Mouse (Mus musculus) intestine, embryonic 14.5 days (tissue): Measurements from ENCODE around the gene Cers3. TPM values are rescaled to one million over a fixed set of nuclear protein-coding genes. Genes with fewer than 3 reads are reported as not detected.
A peak's percentile ranks its signal among the peaks of the same experiment; 100 is the strongest.

Experiments used
- ATAC-seq: fragments of 200-750 bp; cut with Nextera tagmentation; replicated peaks from 2 replicates; pipeline ENCODE4 v1.8.0; 2017; ENCODE audit warnings: low read depth, moderate number of reproducible peaks, moderate TSS enrichment, moderate library complexity; ENCODE audit not compliant: low FRiP score, low TSS enrichment
- DNase-seq: peaks from one replicate; pipeline ENCODE4 v3.0.0-alpha.2; 2018; ENCODE audit warnings: low spot score
- H3K27ac ChIP-seq: fragments of 300-500 bp; sonication (generic); 2 replicates; pipeline ENCODE4 v1.5.1; 2014; ENCODE audit warnings: low read depth, mild to moderate bottlenecking, control low read depth
- H3K27me3 ChIP-seq: fragments of 300-500 bp; sonication (generic); replicated peaks from 2 replicates; pipeline ENCODE4 v1.6.1; 2014; ENCODE audit warnings: low read length, control low read depth; ENCODE audit not compliant: control insufficient read depth, insufficient read depth
- H3K36me3 ChIP-seq: fragments of 300-500 bp; sonication (generic); 2 replicates; pipeline ENCODE4 v1.6.1; 2014; ENCODE audit warnings: low read length, control low read depth; ENCODE audit not compliant: control insufficient read depth, insufficient read depth
- H3K4me1 ChIP-seq: fragments of 300-500 bp; sonication (generic); replicated peaks from 2 replicates; pipeline ENCODE4 v1.6.1; 2014; ENCODE audit warnings: low read length, control low read depth, mixed read lengths; ENCODE audit not compliant: control insufficient read depth, insufficient read depth
- H3K4me2 ChIP-seq: fragments of 300-500 bp; sonication (generic); 2 replicates; pipeline ENCODE4 v1.6.1; 2014; ENCODE audit warnings: low read length
- H3K4me3 ChIP-seq: fragments of 300-500 bp; sonication (generic); 2 replicates; pipeline ENCODE4 v1.5.1; 2014; ENCODE audit warnings: low read depth, low read length, control low read depth, mixed read lengths
- H3K9ac ChIP-seq: fragments of 300-500 bp; sonication (generic); 2 replicates; pipeline ENCODE4 v1.6.1; 2014; ENCODE audit warnings: mild to moderate bottlenecking, low read length
- H3K9me3 ChIP-seq: fragments of 300-500 bp; sonication (generic); 2 replicates; pipeline ENCODE4 v1.6.1; 2016; ENCODE audit warnings: low read length, control low read depth; ENCODE audit not compliant: control insufficient read depth
- WGBS: fragments of 180-500 bp; shearing (Covaris S2); extraction: QIAGEN DNeasy Blood & Tissue Kit; methylation state at CpG from one replicate; pipeline ENCODE4 v1.1.7; 2014; 5-methylcytosine and 5-hydroxymethylcytosine counted together
- polyA plus RNA-seq: library from polyadenylated mRNA; unstranded; fragments of >200 nt; fragmentation: Nextera tagmentation; extraction: Ambion mirVana; gene quantifications from 2 replicates; pipeline ENCODE4 v1.2.1, GENCODE M21; 2014

Gene Cers3
- polyA plus RNA-seq, 1 experiment from 2014 or later: 2.4 TPM

GRCm38 (mm10) chr7:66806801-66807200, 63.5 kb downstream of the Cers3 start:
- WGBS: 69% methylated on average over 3 of the region's 3 CpGs
- Histone ChIP-seq H3K9ac (no peak overlapping the region), H3K4me1 (no peaks in the 10 kb centered on the region; the same call in 1 of the 2 replicates), H3K4me3 (no peak overlapping the region), H3K27ac (no peak overlapping the region), H3K9me3 (no peaks in the 10 kb centered on the region), H3K36me3 (no peaks in the 10 kb centered on the region), H3K4me2 (no peak overlapping the region), H3K27me3 (no peaks in the 10 kb centered on the region)
- DNase-seq (no peak), ATAC-seq (no peak)

GRCm38 (mm10) chr7:66810436-66810835, 67.1 kb downstream of the Cers3 start:
- Histone ChIP-seq H3K4me1 (0 out of 2 replicates have a peak, but pooled peaks cover 3% of the 10 kb centered on the region), H3K27ac (no peak overlapping the region), H3K9ac (no peak overlapping the region), H3K4me2 (no peak overlapping the region), H3K27me3 (no peaks in the 10 kb centered on the region), H3K36me3 (no peaks in the 10 kb centered on the region), H3K4me3 (no peak overlapping the region), H3K9me3 (no peaks in the 10 kb centered on the region)
- ATAC-seq: no peak
- 94% methylated on average over 7 of the region's 7 CpGs for WGBS
- DNase-seq: no peak

- no peak for ATAC-seq
- no peaks in the 10 kb centered on the region for H3K9me3 ChIP-seq
- DNase-seq: no peak
These were observed 68.0 kb downstream of the Cers3 start for GRCm38 (mm10) chr7:66811294-66811693.

GRCm38 (mm10) chr7:66812289-66812688, 69.0 kb downstream of the Cers3 start:
- no peaks in the 10 kb centered on the region for H3K9me3 ChIP-seq
- ATAC-seq (no peak), DNase-seq (no peak)
- H3K36me3 ChIP-seq: no peaks in the 10 kb centered on the region
- no peak overlapping the region for H3K4me2 ChIP-seq
- no peak overlapping the region for H3K4me3 ChIP-seq
- WGBS: 89% methylated on average over 4 of the region's 4 CpGs
- H3K27ac ChIP-seq: no peak overlapping the region
- no peaks in the 10 kb centered on the region for H3K27me3 ChIP-seq
- H3K4me1 ChIP-seq: 0 out of 2 replicates have a peak, but pooled peaks cover 3% of the 10 kb centered on the region
- H3K9ac ChIP-seq: no peak overlapping the region

More at GRCm38 (mm10) chr7:66811294-66811693, 68.0 kb downstream of the Cers3 start:
- no peak overlapping the region for H3K4me2 ChIP-seq
- no peak overlapping the region for H3K27ac ChIP-seq
- H3K4me3 ChIP-seq: no peak overlapping the region
- no peaks in the 10 kb centered on the region for H3K27me3 ChIP-seq
- H3K9ac ChIP-seq: no peak overlapping the region
- no peaks in the 10 kb centered on the region for H3K36me3 ChIP-seq
- H3K4me1 ChIP-seq: 0 out of 2 replicates have a peak, but pooled peaks cover 3% of the 10 kb centered on the region
- 75% methylated on average over 1 of the region's 1 CpGs for WGBS

- Histone ChIP-seq H3K4me3 (no peak overlapping the region), H3K4me2 (no peak overlapping the region), H3K9ac (no peak overlapping the region), H3K36me3 (no peaks in the 10 kb centered on the region), H3K4me1 (0 out of 2 replicates have a peak, but pooled peaks cover 3% of the 10 kb centered on the region), H3K9me3 (no peaks in the 10 kb centered on the region), H3K27me3 (no peaks in the 10 kb centered on the region), H3K27ac (no peak overlapping the region)
- ATAC-seq (no peak), DNase-seq (no peak)
- WGBS: 43% methylated on average over 9 of the region's 9 CpGs
These were observed 69.4 kb downstream of the Cers3 start for GRCm38 (mm10) chr7:66812737-66813136.

- no peaks in the 10 kb centered on the region for H3K27me3 ChIP-seq
- H3K36me3 ChIP-seq: no peaks in the 10 kb centered on the region
- no peak overlapping the region for H3K9ac ChIP-seq
- no peak overlapping the region for H3K4me2 ChIP-seq
- ATAC-seq (0 out of 2 replicates have a peak, but pooled peaks have one; percentile 47), DNase-seq (no peak)
- 77% methylated on average over 1 of the region's 1 CpGs for WGBS
- H3K4me3 ChIP-seq: no peak overlapping the region
- H3K9me3 ChIP-seq: no peaks in the 10 kb centered on the region
- H3K4me1 ChIP-seq: 0 out of 2 replicates have a peak, but pooled peaks cover 3% of the 10 kb centered on the region
- H3K27ac ChIP-seq: no peak overlapping the region
These were observed 69.9 kb downstream of the Cers3 start for GRCm38 (mm10) chr7:66813172-66813571.

- no peak for ATAC-seq
- H3K27me3 ChIP-seq: no peaks in the 10 kb centered on the region
- H3K27ac ChIP-seq: no peak overlapping the region
- no peak overlapping the region for H3K4me2 ChIP-seq
- no peak overlapping the region for H3K4me3 ChIP-seq
- 0 out of 2 replicates have a peak, but pooled peaks cover 3% of the 10 kb centered on the region for H3K4me1 ChIP-seq
- H3K9me3 ChIP-seq: no peaks in the 10 kb centered on the region
- H3K36me3 ChIP-seq: no peaks in the 10 kb centered on the region
- no peak overlapping the region for H3K9ac ChIP-seq
- 89% methylated on average over 6 of the region's 6 CpGs for WGBS
- no peak for DNase-seq
These were observed 72.2 kb downstream of the Cers3 start for GRCm38 (mm10) chr7:66815526-66815925.

GRCm38 (mm10) chr7:66820034-66820433, 76.7 kb downstream of the Cers3 start:
- ATAC-seq (no peak), DNase-seq (peak; percentile 81)
- Histone ChIP-seq H3K4me3 (no peak overlapping the region), H3K4me2 (no peak overlapping the region), H3K4me1 (peaks cover 9% of the 10 kb centered on the region), H3K27me3 (no peaks in the 10 kb centered on the region), H3K9me3 (no peaks in the 10 kb centered on the region), H3K36me3 (no peaks in the 10 kb centered on the region), H3K27ac (no peak overlapping the region), H3K9ac (no peak overlapping the region)
- WGBS: 30% methylated on average over 6 of the region's 6 CpGs

GRCm38 (mm10) chr7:66830803-66831202, 87.5 kb downstream of the Cers3 start:
- WGBS: 57% methylated on average over 5 of the region's 5 CpGs
- Histone ChIP-seq H3K9me3 (no peaks in the 10 kb centered on the region), H3K36me3 (no peaks in the 10 kb centered on the region), H3K27me3 (no peaks in the 10 kb centered on the region), H3K27ac (peak overlapping the region; percentile 10; the same call in 1 of the 2 replicates), H3K4me2 (no peak overlapping the region), H3K4me1 (peaks cover 12% of the 10 kb centered on the region), H3K4me3 (no peak overlapping the region), H3K9ac (no peak overlapping the region)
- DNase-seq (no peak), ATAC-seq (no peak)
